Mouse (Mus musculus): ENCODE data around the gene Arntl2. TPM values are rescaled to one million over a fixed set of nuclear protein-coding genes. Genes with fewer than 3 reads are reported as not detected.

Gene Arntl2
- polyA plus RNA-seq, 1 experiment = 1.4 TPM

GRCm38 (mm10) chr6:146776610-146777389 is 19.1 kb upstream of the Arntl2 start:
- Histone ChIP-seq H3K36me3 (ENCODE audit: control insufficient read depth, insufficient read depth, low read length) (peaks cover 6% of the 10 kb centered on the region), H3K4me1 (ENCODE audit: control insufficient read depth, insufficient read depth, insufficient read length) (no peaks in the 10 kb centered on the region; the same call in 1 of the 2 replicates), H3K4me3 (ENCODE audit: extremely low read depth, insufficient read depth, insufficient read length) (no peak overlapping the region), H3K27ac (ENCODE audit: insufficient read depth, low read length) (no peak overlapping the region), H3K27me3 (ENCODE audit: control insufficient read depth, insufficient read depth, low read length) (no peaks in the 10 kb centered on the region)
- TF ChIP-seq POLR2A (IDR thresholded peaks at IDR 0.05; ENCODE audit: low read depth, low read length) = no peak
- no peak for TF ChIP-seq CTCF (IDR thresholded peaks at IDR 0.05; ENCODE audit: extremely low read depth, insufficient read depth, insufficient read length, insufficient replicate concordance)
- WGBS = 34% methylated on average over 2 of the region's 2 CpGs
- no peak for DNase-seq (ENCODE audit: low read depth in 1 of 2, low spot score in 2 of 2)

DNA sequence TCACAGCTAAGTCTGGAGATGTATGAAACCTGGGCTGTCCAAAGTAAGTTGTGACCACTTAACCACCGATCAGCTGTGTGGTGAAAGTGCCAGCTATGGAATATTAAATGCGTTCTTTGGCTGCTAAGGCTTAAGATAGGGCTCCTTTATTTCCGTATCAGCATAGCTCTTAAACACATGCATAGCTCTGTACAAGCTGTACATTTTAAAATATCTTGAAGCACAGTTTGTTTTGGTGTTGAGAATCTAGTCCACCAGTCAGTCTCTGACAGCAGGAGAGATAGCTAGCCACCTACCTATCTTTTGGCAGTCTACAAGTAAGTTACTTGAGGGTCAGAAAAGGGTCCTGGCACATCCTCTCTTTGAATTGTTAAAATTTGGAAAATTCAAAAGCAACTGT is 17.8 kb upstream of the Arntl2 start:
- Histone ChIP-seq H3K36me3 (ENCODE audit: control insufficient read depth, insufficient read depth, low read length) (peaks cover 4% of the 10 kb centered on the region; the same call in 1 of the 2 replicates), H3K4me1 (ENCODE audit: control insufficient read depth, insufficient read depth, insufficient read length) (no peaks in the 10 kb centered on the region; the same call in 1 of the 2 replicates), H3K4me3 (ENCODE audit: extremely low read depth, insufficient read depth, insufficient read length) (no peak overlapping the region), H3K27ac (ENCODE audit: insufficient read depth, low read length) (no peak overlapping the region), H3K27me3 (ENCODE audit: control insufficient read depth, insufficient read depth, low read length) (no peaks in the 10 kb centered on the region)
- WGBS = 88% methylated on average over 3 of the region's 3 CpGs
- TF ChIP-seq CTCF (IDR thresholded peaks at IDR 0.05; ENCODE audit: extremely low read depth, insufficient read depth, insufficient read length, insufficient replicate concordance) (no peak), POLR2A (IDR thresholded peaks at IDR 0.05; ENCODE audit: low read depth, low read length) (no peak)
- no peak for DNase-seq (ENCODE audit: low read depth in 1 of 2, low spot score in 2 of 2)

GRCm38 (mm10) chr6:146781566-146781965 is 14.3 kb upstream of the Arntl2 start:
- Histone ChIP-seq H3K27ac (ENCODE audit: insufficient read depth, low read length) (no peak overlapping the region), H3K36me3 (ENCODE audit: control insufficient read depth, insufficient read depth, low read length) (no peaks in the 10 kb centered on the region), H3K4me1 (ENCODE audit: control insufficient read depth, insufficient read depth, insufficient read length) (no peaks in the 10 kb centered on the region; the same call in 1 of the 2 replicates), H3K4me3 (ENCODE audit: extremely low read depth, insufficient read depth, insufficient read length) (no peak overlapping the region), H3K27me3 (ENCODE audit: control insufficient read depth, insufficient read depth, low read length) (no peaks in the 10 kb centered on the region)
- 91% methylated on average over 3 of the region's 3 CpGs for WGBS
- DNase-seq (ENCODE audit: low read depth in 1 of 2, low spot score in 2 of 2) = no peak
- TF ChIP-seq POLR2A (IDR thresholded peaks at IDR 0.05; ENCODE audit: low read depth, low read length) = no peak
- TF ChIP-seq CTCF (IDR thresholded peaks at IDR 0.05; ENCODE audit: extremely low read depth, insufficient read depth, insufficient read length, insufficient replicate concordance) = no peak

- Histone ChIP-seq H3K36me3 (ENCODE audit: control insufficient read depth, insufficient read depth, low read length) (no peaks in the 10 kb centered on the region), H3K27me3 (ENCODE audit: control insufficient read depth, insufficient read depth, low read length) (peaks cover 8% of the 10 kb centered on the region), H3K4me3 (ENCODE audit: extremely low read depth, insufficient read depth, insufficient read length) (no peak overlapping the region), H3K27ac (ENCODE audit: insufficient read depth, low read length) (no peak overlapping the region), H3K4me1 (ENCODE audit: control insufficient read depth, insufficient read depth, insufficient read length) (no peaks in the 10 kb centered on the region)
- TF ChIP-seq POLR2A (IDR thresholded peaks at IDR 0.05; ENCODE audit: low read depth, low read length) (no peak), CTCF (IDR thresholded peaks at IDR 0.05; ENCODE audit: extremely low read depth, insufficient read depth, insufficient read length, insufficient replicate concordance) (no peak)
- no peak for DNase-seq (ENCODE audit: low read depth in 1 of 2, low spot score in 2 of 2)
- 78% methylated on average over 3 of the region's 3 CpGs for WGBS
These were observed 2.3 kb upstream of the Arntl2 start for GRCm38 (mm10) chr6:146793527-146793926.

DNA sequence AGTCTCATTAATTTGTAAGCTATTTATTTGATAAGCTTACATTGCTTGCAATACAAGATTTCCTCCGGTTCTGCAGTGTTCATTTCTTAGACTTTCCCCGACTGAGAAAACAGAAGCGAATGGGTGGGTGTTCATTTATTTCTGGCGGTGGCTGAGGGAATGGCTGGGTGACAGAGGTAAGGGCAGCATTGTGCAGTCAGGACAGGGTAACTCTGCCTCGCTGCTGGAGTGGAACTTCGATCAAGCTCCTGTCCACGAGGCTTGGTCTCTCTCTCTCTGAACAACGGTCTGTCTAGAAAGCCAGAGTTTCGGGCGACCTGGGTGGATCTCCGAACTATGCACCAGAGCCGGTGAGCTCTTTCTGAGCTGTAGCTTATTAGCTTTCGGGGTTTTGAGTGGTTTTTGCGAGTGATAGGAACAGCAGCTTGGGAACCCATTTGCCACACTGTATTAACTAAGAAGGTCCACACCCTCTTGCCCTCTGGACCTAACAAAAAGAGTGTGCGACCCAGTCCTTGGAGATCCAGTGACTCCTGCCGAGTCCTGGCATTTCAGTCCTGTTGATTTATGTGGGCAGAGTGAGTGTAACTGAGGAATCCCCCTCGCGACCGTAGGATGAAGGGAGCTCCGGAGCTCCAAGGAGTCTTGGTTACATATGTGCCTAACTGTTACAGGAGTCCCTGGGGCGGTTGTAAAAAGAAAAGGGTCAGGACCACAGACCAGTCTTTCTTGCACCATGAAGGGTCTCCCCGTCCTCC is 510 bp upstream of the Arntl2 start:
- WGBS = 11% methylated on average over 22 of the region's 22 CpGs
- TF ChIP-seq CTCF (IDR thresholded peaks at IDR 0.05; ENCODE audit: extremely low read depth, insufficient read depth, insufficient read length, insufficient replicate concordance) (no peak), POLR2A (IDR thresholded peaks at IDR 0.05; ENCODE audit: low read depth, low read length) (no peak)

DNA sequence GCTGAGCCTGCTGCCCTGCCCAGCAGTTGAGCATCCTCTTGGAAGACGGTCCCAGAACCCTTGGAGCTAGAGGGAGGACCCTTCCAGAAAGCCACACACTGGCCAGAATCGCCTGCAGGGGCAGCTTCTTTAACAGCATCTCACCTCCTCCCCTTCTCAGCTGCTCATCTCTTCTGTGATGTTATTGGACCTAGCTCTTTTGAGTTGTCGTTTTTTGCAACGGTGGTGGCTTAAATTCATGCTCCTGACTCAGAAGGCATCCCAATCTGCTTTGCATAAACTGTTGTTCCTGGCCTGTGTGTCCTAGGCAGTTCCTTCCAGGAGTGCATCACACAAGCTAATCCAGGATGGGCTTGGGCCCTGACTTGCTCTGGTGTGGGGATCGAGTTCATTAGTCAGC is 1.6 kb downstream of the Arntl2 start:
- Histone ChIP-seq H3K27me3 (ENCODE audit: control insufficient read depth, insufficient read depth, low read length) (peaks cover 8% of the 10 kb centered on the region), H3K36me3 (ENCODE audit: control insufficient read depth, insufficient read depth, low read length) (no peaks in the 10 kb centered on the region), H3K4me3 (ENCODE audit: extremely low read depth, insufficient read depth, insufficient read length) (no peak overlapping the region), H3K4me1 (ENCODE audit: control insufficient read depth, insufficient read depth, insufficient read length) (no peaks in the 10 kb centered on the region), H3K27ac (ENCODE audit: insufficient read depth, low read length) (no peak overlapping the region)
- no peak for DNase-seq (ENCODE audit: low read depth in 1 of 2, low spot score in 2 of 2)
- no peak for TF ChIP-seq POLR2A (IDR thresholded peaks at IDR 0.05; ENCODE audit: low read depth, low read length)
- no peak for TF ChIP-seq CTCF (IDR thresholded peaks at IDR 0.05; ENCODE audit: extremely low read depth, insufficient read depth, insufficient read length, insufficient replicate concordance)
- WGBS = 81% methylated on average over 5 of the region's 5 CpGs

More for the DNA sequence above, 510 bp upstream of the Arntl2 start:
- Histone ChIP-seq H3K36me3 (ENCODE audit: control insufficient read depth, insufficient read depth, low read length) (no peaks in the 10 kb centered on the region), H3K4me3 (ENCODE audit: extremely low read depth, insufficient read depth, insufficient read length) (peak overlapping the region; percentile 25; the same call in 1 of the 2 replicates), H3K27me3 (ENCODE audit: control insufficient read depth, insufficient read depth, low read length) (peaks cover 8% of the 10 kb centered on the region), H3K27ac (ENCODE audit: insufficient read depth, low read length) (no peak overlapping the region), H3K4me1 (ENCODE audit: control insufficient read depth, insufficient read depth, insufficient read length) (no peaks in the 10 kb centered on the region)
- no peak for DNase-seq (ENCODE audit: low read depth in 1 of 2, low spot score in 2 of 2)
